Mouse (Mus musculus) MEL (cell line): ENCODE measurements around the gene Limch1.

Source experiments
- EP300 ChIP-seq, 2 experiments: IDR thresholded peaks; 2 replicates each; pipeline ENCODE4 v1.6.1; 2011; ENCODE audit warnings: improper control_type of control experiment in 2 of 2, low read length in 2 of 2, low read depth in 1 of 2, mild to moderate bottlenecking in 1 of 2
- POLR2A ChIP-seq, 2 experiments: IDR thresholded peaks; 2 replicates each; pipeline ENCODE4 v1.6.1; 2011 to 2012; ENCODE audit warnings: low read length in 2 of 2, mild to moderate bottlenecking in 2 of 2, control low read depth in 1 of 2, improper control_type of control experiment in 1 of 2, low read depth in 1 of 2, moderate library complexity in 1 of 2; ENCODE audit not compliant: control insufficient read depth in 1 of 2, insufficient read depth in 1 of 2, poor library complexity in 1 of 2
- POLR2AphosphoS2 ChIP-seq: IDR thresholded peaks from 2 replicates; pipeline ENCODE4 v1.6.1; 2011; ENCODE audit warnings: low read length, improper control_type of control experiment
- POLR2AphosphoS5 ChIP-seq: IDR thresholded peaks from 2 replicates; pipeline ENCODE4 v1.6.1; 2012; ENCODE audit warnings: low read depth, borderline replicate concordance, mild to moderate bottlenecking, inconsistent platforms, low read length, moderate library complexity, mixed read lengths

DNA sequence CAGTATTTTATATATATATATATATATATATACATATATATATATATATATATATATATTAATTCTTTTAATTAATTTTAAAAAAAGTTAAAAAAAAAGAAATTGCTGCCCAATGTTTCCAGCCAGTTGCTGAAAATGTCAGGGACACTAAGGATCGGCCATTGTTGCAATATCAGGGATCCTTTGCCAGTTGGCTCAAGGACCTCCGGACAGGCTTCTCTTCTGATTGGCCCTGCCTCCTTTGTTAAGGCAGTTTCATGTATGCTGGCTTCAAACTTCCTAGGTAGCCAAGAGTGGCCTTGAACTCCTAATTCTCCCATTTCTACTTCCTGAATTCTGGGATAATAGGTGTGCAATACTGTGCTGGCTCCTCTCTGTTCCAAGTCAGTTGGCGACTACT is 6.3 kb upstream of the Limch1 start:
- TF ChIP-seq EP300 (IDR thresholded peaks at IDR 0.05; ENCODE audit: low read depth in 1 of 2, low read length in 2 of 2) (no peak), POLR2A (IDR thresholded peaks at IDR 0.05; ENCODE audit: control insufficient read depth in 1 of 2, insufficient read depth in 1 of 2, low read depth in 1 of 2, low read length in 2 of 2, poor library complexity in 1 of 2) (no peak), POLR2AphosphoS2 (no peak), POLR2AphosphoS5 (no peak)
